Mouse (Mus musculus): ENCODE data around the gene Lsm4.
A peak's percentile ranks its signal among the peaks of the same experiment; 100 is the strongest.

Gene Lsm4

DNA sequence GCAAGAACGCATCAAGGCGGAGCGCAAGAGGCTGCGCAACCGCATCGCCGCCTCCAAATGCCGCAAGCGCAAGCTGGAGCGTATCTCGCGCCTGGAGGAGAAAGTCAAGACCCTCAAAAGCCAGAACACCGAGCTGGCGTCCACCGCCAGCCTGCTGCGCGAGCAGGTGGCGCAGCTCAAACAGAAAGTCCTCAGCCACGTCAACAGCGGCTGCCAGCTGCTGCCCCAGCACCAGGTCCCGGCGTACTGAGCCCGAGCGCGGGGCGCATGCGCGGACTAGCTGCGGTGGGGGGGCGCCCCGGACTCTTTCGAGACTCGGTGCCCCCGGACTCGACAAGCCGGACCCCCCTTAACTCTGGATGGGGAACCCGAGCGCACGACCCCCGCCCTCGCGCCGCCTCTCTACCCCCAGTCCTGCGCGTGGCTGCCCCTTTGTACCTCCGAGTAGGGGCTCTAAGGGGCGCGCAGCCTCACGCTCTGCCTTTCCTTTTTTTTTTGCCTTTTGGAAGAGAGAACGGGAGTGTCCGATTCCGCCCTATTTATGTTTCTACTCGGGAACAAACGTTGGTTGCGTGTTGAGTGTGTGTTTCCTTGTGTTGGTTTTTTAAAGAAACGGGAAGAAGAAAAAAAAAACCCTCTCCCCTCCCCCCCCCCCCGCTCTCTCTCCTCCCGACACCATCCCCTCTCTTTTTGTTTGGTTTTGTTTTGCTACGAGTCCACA lies 26.9 kb downstream of the Lsm4 start:
- DNase-seq (ENCODE audit: extremely low spot score) = peak; percentile 88

DNA sequence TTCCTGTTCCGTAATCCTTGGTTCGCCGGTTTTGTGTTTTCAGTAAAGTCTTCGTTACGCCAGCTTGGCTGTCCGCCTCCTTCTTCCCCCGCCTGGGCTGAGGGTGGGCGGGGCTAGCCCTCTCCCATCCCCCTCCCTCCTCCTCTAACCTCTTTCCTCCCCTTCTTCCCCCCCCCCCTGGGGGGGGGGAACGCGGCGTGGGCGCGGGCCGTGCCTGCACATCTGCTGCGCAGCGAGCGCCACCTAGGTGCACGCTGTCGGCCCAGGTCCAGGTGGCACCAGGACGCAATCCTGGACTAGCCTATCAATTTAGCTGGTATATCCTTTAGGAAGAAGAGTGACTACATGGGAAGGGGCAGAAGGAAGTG lies 27.5 kb downstream of the Lsm4 start:
- DNase-seq (ENCODE audit: extremely low spot score) = peak; percentile 96

DNA sequence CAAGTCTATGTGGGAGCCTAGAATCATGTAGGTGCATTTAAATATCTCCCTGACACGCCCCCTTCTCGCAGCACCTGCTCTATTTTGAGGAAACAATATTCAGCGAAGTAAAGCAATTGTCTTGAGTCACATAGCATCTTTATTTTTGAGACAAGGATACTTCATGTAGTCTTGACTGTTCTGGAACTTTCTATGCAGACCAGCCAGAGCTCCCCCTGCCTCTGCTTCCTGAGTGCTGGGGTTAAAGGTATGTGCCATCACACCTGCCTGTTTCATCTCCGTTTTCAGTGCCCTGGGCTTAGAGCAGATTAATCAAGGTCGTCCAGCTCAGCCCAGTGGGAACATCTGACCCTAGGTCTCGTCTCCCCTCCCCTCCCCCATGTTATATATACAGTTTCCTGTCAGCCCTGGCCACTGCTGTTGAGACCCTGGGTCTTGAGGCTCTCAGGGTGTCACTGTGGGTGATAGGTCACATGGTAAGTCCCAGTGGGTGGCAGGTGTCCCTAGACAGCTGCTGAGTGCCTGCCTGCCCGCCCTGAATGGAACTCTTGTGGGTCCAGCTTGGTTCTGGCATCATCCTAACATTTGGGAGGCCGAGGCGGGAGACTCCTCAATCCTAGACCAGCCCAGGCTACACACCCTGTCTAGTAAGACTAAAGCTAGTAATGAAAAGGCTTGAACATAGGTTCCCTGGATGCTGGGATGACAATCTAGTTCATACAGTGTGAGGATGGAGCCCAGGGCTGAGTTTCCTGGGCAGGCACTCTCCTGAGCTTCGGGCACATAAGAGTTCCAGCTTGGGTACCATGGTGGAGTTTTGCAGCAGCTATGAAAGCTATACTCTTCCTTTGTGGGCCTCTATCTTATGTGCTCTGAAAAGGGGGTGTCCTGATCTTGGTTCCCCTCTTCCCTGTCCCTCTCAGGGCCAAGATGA lies 28.3 kb downstream of the Lsm4 start:
- DNase-seq (ENCODE audit: extremely low spot score) = no peak

DNA sequence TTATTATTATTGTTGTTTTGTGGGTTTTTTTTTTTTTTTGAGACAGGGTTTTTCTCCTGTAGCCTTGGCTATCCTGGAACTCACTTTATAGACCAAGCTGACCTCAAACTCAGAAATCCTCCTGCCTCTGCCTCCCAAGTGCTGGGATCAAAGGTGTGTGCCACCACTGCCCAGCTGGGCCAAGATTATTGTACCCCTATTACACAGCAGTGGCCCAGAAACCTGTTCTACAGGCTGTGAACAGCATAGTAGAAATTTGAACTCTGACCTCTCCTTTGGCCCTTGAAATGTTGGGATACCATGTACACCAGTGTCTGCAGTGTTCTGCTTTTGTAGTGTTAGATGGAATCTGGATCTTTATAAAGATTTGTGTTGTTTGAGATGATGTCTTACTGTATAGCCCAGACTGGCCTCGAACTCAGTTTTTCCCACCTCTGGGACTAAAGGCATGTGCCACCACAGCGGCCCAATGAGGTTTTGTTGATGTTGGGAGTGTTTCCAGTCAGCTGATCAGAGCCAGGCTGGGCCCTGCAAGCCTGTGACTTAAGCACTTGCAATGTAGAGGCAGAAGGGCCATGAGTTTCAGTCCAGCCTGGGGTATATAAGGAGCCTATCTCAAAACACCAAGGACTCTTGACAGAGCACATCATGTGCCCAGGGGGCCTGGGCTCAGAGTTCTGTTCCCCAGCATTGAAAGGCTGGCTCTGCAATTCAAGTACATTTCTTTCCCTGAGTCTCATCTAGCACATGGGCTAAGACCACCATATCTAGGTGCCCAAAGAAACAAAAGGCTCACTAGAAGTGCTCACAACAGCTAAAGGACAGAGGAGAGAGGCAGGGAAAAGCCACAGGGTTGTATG lies 29.2 kb downstream of the Lsm4 start:
- DNase-seq (ENCODE audit: extremely low spot score) = no peak

DNA sequence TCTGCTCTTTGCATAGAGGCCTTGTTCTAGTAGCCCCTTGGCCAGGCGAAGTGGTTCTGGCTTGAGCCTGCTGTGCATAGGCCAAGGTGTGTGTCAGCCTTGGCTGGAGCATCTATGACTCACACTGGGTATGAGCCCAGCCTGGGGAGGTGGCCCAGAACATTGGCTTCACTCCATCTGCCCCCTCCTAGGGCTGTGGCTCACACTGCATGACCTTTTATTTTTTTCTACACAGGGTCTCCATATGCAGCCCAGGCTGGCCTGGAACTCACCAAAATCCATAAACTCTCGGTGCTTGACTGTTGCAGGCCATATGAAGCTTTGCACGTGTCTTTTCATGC lies 29.8 kb downstream of the Lsm4 start:
- no peak for DNase-seq (ENCODE audit: extremely low spot score)

DNA sequence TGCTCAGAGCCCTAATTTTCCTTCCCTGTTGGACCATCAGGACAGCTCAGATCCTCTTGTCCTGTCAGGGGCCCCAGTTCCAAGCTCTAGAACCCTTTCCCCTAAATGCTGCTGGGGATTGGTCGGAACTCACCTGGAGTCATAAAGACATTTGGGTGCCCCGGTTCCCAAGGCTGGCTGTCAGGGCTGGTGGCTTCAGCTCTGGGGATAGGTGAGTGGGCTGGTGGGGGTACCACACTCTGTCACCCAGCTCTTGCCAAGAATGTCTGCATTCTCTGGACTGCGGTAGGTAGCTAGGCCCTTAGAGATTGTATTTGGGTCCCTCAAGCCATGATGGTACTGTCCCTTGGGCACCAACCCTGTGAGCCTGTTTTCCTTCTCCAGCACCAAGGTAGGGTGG lies 30.2 kb downstream of the Lsm4 start, which contains the start of gene Iqcn:
Gene Iqcn (plus strand): TSS at position 171 of the 400 bp plus-strand sequence.
- DNase-seq (ENCODE audit: extremely low spot score) = no peak

DNA sequence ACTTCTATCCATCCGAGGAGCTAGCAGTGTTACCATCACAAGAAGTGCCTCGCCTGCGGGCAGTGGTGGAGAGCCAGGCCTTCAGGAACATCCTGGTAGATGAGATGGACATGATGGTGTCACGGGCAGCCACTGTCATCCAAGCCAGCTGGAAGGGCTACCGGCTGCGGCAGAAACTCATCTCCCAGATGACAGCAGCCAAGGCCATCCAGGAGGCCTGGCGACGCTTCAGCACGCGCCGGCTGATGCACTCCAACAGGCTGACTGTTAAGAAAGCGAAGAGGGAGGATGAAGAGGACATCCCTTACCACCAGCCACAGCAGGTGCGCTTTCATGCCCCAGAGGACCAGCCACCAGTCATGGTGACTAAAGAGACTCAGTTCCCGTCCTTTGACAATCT lies 35.2 kb downstream of the Lsm4 start:
- DNase-seq (ENCODE audit: extremely low spot score) = no peak

DNA sequence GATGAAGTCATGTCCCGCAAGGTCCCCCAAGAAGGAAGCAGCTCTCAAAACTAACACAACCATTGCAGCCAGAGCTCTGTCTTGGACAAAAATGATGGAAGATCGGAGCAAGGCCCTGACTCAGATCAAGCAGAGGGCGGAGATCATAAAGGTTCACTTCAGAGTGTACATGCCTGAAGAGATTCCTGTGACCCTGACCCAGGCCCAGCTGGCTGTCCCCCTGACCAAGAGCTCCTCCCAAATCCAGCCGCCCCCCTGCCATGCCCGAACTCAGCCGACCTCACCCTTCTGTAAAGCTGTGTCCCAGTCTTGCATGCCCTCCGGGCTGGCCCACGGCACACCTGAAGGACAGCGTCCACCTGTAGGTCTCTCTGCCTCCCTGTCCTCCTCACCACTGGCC lies 36.7 kb downstream of the Lsm4 start:
- DNase-seq (ENCODE audit: extremely low spot score) = no peak

DNA sequence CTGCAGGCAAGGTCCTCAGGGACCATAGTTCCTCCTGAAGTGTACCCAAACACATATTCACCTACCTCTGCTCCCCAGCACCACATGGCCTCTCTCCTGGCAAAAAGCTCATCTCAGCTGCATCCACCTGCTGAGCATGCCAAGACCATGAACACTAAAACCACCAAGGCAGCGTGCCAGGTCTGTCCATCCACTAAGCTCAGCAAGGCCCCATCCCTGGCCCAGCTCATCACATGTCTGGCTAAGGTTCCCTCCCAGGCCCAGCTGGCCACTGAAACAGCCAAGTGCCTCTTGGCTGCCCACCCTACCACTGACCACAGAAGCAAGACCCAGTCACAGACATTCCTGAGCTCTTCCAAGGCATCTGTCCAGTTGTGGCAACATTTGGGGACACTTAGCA lies 37.2 kb downstream of the Lsm4 start:
- no peak for DNase-seq (ENCODE audit: extremely low spot score)

DNA sequence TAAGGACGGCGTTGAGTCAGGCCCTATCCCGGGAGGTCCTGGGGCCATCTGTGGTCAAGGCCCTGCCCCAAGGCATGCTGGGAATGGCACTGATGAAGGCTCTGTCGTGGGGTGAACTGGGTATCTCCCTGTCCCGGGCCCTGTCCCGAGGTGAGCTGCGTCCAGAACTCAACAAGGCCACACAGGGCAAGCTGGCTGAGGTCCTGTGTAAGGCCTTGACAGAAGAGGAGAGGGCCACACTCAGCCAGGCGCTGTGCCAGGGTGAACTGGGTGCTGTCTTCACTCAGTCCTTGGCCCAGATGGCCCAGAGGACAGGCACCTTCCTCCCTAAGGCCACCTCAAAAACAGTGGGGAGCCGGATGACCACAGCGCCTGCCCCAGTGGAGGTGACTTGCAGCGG lies 38.0 kb downstream of the Lsm4 start:
- no peak for DNase-seq (ENCODE audit: extremely low spot score)

DNA sequence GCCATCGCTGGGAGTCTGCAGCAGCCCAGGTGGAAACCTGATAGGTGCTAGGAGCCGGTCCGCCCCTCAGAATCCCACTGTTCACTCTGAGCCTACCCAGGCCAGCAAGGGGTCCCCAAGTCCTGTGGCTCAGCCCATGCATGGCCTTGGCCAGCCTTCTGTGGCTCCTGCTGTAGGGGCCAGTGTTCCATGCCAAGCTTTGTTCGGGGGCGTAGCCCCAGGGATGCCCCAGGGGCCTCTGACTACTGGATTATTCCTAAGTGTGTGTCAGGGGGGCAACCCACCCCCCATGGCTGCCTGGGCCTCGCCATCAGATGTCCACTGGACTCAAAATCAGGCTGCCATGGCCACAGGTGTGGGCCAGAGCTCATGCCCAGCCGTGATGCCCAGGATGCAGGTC lies 40.9 kb downstream of the Lsm4 start:
- DNase-seq (ENCODE audit: extremely low spot score) = no peak

DNA sequence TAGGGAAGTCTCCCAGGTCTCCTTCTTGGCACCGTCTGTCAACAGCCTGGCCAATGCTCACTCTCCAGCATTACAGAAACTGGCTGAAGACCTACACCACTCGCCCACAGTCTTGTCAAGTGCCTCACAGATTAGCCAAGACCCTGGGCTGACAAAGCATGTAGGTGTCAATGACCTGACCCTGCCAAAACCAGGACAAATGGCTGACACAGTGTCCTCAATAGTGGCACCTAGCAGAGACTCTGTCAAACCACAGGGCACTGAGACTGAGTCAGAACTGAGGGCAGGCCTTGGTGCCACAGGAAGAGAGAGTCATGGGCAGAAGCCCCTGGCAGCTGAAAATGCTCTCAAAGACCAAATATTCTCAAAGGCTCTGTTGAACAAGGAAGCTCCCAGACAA lies 42.0 kb downstream of the Lsm4 start:
- DNase-seq (ENCODE audit: extremely low spot score) = no peak

DNA sequence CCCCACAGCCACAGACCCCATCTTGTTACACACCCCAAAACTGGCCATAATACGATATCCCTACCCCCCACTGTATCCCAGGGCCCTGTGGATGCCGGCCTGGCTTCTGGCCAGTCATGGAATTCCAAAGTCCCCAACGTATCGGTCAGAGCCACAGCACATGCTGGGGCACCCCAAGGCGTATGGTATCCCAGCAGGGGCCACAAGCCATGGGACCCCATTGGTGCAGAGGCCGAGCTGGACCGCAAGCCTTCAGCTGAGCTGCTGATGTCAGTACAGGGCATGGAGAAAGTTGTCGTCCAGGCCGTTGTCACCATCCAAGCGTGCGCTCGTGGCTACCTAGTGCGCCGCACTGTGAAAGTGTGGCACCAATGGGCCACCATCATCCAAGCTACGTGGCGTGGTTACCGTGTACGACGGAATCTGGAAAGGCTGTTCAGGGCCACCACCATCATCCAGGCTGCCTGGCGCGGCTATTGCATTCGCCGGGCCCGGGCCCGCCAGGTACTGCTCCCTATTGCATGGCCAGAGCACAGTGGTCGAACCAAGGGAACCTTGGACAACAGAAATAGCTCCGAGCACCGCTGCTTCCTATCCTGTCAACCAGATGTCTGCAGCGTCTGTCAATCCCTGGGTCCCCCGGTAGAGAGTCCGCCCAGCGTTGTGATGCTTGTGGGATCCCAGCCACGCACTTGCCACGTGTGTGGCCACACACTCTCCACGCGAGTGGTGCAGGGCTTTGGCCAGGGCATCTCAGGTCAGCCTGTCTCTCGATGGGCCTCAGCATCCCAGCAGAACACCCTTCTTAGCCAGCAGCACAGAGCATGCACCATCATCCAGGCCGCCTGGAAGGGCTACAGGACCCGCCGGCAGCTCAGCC lies 43.7 kb downstream of the Lsm4 start:
- no peak for DNase-seq (ENCODE audit: extremely low spot score)

DNA sequence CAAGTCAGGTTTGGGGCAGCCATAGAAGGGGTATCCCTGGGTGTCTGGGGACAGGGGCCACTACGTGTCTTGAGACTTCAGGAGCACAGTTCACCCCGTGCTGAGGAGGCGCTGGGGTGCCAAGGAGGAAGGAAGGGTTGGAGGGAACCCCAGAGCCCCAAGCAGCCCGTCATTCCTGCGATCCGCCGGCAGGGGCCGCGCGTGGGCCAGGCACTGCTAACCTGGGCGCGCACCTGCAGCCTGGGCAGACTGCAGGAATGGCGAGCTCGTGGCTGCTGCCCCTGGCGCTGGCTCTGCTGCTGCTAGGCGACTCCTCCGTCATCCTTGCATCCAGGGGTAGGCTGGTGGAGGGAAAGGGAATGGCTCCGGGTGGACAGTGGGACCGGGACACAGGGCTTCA lies 45.2 kb downstream of the Lsm4 start, which contains the start of gene Gm3336:
Gene Gm3336 (plus strand): TSS at position 247 of the 400 bp plus-strand sequence.
- DNase-seq (ENCODE audit: extremely low spot score) = no peak

DNA sequence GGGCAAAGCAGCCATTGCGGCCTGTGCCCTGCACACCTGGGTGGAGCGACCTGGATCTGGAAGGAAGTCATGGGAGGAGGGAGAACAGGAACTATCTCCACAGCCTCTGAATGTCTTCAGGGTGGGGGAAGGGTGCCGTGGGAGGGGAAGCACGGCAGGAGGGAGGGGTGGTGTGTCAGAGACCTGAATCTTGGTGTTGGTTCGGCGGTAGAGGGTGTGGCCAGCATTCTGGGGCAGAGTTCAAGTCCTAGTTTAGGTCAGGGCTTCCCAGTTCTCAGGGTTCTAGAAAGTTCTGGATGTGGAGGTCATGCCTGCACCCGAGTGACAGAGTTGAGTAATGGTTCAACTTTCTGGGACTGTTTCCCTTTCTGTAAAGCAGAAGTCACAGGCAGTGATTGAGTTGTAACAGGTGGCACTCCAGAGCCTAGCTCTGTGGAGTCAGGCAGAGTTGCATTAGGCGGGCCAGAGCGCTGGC lies 46.8 kb downstream of the Lsm4 start:
- DNase-seq (ENCODE audit: extremely low spot score) = no peak

DNA sequence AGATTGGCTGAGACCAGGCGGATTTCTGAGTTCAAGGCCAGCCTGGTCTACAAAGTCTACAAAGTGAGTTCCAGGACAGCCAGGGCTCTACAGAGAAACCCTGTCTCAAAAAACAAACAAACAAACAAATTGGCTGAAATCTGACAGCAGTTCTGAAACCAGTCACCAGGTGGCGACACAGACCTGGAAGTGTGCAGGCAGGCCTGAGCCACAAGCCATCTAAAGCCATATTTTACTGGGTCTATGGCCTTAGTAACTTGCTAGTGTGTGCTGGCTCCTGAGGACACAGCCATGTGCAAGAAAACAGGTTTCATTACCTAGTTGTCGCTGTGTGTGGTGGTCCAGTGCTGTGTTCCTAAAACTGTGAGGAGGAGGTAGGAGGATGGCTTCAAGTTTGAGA lies 47.7 kb downstream of the Lsm4 start:
- peak; percentile 79 for DNase-seq (ENCODE audit: extremely low spot score)

DNA sequence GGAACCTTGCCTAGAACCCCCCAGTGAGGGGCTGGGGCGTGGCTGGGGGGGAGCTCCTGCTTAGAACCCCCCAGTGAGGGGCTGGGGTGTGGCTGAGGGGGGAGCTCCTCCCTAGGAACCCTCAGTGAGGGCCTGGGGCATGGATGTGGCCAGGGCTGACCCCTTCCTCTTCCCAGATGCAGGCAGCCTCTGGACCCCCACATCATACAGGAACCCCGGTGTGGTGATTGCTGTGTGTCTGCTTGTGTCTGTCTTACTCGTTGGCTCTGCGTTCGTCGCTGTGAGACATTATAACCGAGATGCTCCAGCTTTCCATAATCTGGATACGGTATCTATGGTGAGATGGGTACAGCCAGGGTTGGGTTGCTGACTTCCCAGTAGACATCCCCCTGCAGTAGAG lies 48.6 kb downstream of the Lsm4 start:
- no peak for DNase-seq (ENCODE audit: extremely low spot score)

DNA sequence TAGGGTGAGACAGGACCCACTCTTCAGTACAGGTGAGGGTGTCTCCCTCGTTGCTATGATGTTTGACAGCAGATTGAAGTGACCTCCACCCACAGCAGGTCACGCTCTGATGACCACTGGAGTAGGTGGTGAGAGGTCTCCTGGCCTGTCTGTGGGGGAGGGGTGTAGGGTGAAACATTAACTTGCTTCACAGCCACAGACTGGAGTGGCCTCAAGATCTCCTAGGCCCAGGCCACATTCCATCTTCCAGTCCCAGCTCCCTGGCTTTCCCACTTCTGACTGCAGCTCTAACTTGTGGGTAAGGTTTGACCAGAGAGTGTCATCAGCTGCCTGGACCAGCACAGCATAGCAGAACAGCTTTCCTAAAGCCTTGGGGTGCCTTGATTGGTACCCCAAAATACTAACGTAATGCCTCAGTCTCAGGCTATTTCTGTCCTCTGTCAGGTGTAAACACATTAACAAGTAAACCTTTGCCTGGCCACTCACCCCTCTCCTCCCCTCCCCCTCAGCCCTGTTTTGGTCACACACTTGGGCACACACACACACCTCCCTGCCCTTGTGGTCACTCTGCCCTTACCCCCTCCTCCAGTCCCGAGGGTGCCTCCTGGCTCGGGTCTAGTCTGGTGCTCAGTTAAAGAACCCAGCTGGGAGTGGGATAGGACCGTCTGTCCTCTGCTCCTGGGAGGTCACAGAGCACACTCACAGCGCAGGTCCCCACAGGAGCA lies 50.6 kb downstream of the Lsm4 start, which contains the start of gene Pde4c:
Gene Pde4c (plus strand): TSS at position 235 of the 725 bp plus-strand sequence.
- no peak for DNase-seq (ENCODE audit: extremely low spot score)

DNA sequence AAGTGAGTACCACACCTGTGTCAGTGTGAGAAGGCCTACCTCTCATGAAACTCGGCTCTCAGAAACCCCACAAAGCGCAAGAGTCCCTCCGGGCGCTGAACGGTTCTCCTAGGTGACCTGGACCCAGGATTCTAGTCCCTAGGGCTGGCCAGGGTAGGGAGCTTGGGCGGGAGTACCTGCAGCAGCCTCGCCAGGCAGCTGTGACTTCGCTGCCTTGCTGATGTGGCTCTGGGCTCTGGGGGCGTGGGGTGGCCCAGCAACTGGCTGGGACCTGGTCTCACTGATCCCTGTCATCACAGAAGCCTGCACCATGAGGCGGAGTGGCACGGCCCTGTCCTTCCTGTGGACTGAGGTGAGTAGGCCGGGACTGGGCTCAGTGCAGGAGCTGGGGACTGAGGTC lies 51.2 kb downstream of the Lsm4 start:
- DNase-seq (ENCODE audit: extremely low spot score) = no peak

DNA sequence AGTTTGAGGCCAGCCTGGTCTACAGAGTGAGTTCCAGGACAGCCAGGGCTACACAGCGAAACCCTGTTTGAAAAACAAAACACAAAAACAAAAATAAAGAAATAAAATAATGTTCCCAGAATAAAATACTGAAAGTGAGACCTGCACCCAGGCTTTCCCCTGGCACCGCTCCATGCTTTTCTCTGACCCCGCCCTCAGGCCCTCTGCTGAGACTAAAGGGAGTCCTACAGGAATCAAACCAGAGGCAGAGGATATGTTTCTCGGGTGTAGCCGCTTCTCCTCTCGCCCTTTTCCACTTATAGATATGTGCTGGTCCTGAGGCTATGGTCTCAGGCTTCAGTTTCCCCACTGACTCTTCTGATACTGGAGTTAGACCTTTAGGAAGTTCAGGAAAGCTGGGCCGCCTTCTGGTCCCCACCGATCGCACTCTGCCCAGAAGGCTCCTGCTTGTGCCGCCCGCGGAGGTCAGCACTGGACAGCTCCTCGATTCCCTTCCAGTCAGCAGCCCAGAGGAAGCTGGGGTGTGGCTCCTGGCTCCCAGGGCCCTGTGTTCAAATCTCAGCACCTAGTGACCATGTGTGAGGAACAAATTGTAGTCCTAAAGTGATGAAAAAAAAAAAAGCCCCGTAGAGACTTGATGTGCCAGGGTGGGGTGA lies 52.9 kb downstream of the Lsm4 start:
- peak; percentile 36 for DNase-seq (ENCODE audit: extremely low spot score)

Measured in embryo, embryonic 9.5 days (tissue).